Mouse (Mus musculus) cerebellum, adult 2 months (tissue): ENCODE measurements around the gene Cdc42se2. TPM values are rescaled to one million over a fixed set of nuclear protein-coding genes. Genes with fewer than 3 reads are reported as not detected.

Experiments used
- DNase-seq, 2 experiments: peaks; one replicate each; pipeline ENCODE4 v3.0.0; 2021
- H3K27ac ChIP-seq: fragments of 200-500 bp; 2 replicates; pipeline ENCODE4 v1.5.1; 2012; ENCODE audit warnings: low read length, control low read depth, inconsistent platforms; ENCODE audit not compliant: insufficient read depth
- H3K27me3 ChIP-seq: fragments of 200-500 bp; 2 replicates; pipeline ENCODE4 v1.6.1; 2012; ENCODE audit warnings: inconsistent platforms, mild to moderate bottlenecking, low read length, moderate library complexity; ENCODE audit not compliant: control insufficient read depth, insufficient read depth
- H3K4me1 ChIP-seq: fragments of 200-500 bp; 2 replicates; pipeline ENCODE4 v1.6.1; 2011; ENCODE audit warnings: low read length; ENCODE audit not compliant: control insufficient read depth, insufficient read depth
- H3K4me3 ChIP-seq: fragments of 200-500 bp; replicated peaks from 2 replicates; pipeline ENCODE3; 2011; ENCODE audit warnings: mild to moderate bottlenecking, low read depth, low read length, control low read depth; ENCODE audit not compliant: insufficient read depth
- CTCF ChIP-seq: fragments of 200-500 bp; IDR thresholded peaks from 2 replicates; pipeline ENCODE4 v1.5.1; 2011; ENCODE audit warnings: low read depth, mild to moderate bottlenecking, control low read depth, low read length, moderate library complexity, borderline replicate concordance; ENCODE audit not compliant: insufficient read depth
- POLR2A ChIP-seq: fragments of 200-500 bp; IDR thresholded peaks from 2 replicates; pipeline ENCODE4 v1.6.1; 2011; ENCODE audit warnings: low read length, control low read depth, borderline replicate concordance; ENCODE audit not compliant: insufficient read depth
- WGBS: fragments of 180-500 bp; shearing (Covaris S2); methylation state at CpG from one replicate; pipeline ENCODE4 v1.1.7; 2018; 5-methylcytosine and 5-hydroxymethylcytosine counted together
- polyA plus RNA-seq: library from polyadenylated mRNA; depleted of rRNA; stranded (reverse); fragments of >200 nt; gene quantifications from 2 replicates; pipeline ENCODE4 v1.2.3, GENCODE M21; 2012; rRNA removed

Gene Cdc42se2
- polyA plus RNA-seq, 1 experiment: 61.5 TPM

- H3K27ac ChIP-seq: no peak overlapping the region
These were observed 113.7 kb downstream of the Cdc42se2 start for GRCm38 (mm10) chr11:54673575-54674298.

More at GRCm38 (mm10) chr11:54673575-54674298, 113.7 kb downstream of the Cdc42se2 start:
- no peaks in the 10 kb centered on the region for H3K4me1 ChIP-seq
- no peak for TF ChIP-seq POLR2A
- no peak for TF ChIP-seq CTCF
- no peak for DNase-seq
- no peaks in the 10 kb centered on the region for H3K27me3 ChIP-seq
- WGBS: 89% methylated on average over 8 of the region's 8 CpGs
- H3K4me3 ChIP-seq: no peak overlapping the region

Other genes starting within 250 kb of the Cdc42se2 start
- gene Lyrm7, start 73.2 kb upstream of the Cdc42se2 start, polyA plus RNA-seq: 18.8 and 24.3 TPM in 2 replicates
- 786 and 797 TPM in 2 replicates for gene Hint1, start 78.7 kb upstream of the Cdc42se2 start, polyA plus RNA-seq
- 14.2 and 15.5 TPM in 2 replicates for gene Gpx3, start 114.8 kb upstream of the Cdc42se2 start, polyA plus RNA-seq
- 31.1 and 33.1 TPM in 2 replicates for gene Tnip1, start 175.2 kb upstream of the Cdc42se2 start, polyA plus RNA-seq
- 131 and 141 TPM in 2 replicates for gene Anxa6, start 245.8 kb upstream of the Cdc42se2 start, polyA plus RNA-seq